Mouse (Mus musculus): ENCODE measurements around the gene Cmss1. TPM values are rescaled to one million over a fixed set of nuclear protein-coding genes. Genes with fewer than 3 reads are reported as not detected.

Gene Cmss1
- polyA plus RNA-seq, 1 experiment from 2014 or later, result 18.6 TPM

DNA sequence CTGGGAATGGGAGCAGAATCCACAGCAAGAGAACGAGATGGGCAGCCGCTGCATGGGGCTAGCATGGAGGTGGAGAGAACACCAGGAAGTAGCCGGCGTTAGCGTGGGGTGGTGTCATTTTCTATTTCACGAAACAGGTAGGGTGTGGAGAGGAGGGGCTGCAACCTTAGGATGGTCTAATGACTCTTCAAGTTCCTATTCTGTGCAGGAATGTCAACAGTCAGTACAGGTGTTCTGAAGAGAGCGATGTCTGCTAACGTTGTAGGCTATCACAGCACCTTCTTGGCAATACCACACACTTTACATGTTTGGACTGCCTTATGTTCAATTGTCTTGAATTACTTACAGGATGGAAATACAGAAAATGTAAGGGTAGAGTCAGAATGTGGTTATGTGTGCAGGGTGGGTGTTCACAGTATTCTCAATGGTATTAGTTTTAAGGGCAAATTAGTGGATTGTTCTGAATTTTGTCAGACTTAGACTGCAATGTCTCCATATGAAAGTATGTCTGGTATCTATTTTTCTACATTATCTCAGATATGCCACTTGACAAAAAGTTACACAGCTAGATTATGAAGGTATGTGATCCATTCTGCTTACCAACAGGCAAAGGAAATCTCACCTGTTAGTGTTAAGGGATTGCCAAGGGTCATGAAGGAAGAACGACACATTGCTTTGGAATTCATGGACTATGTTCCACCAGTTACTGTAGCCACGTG lies 311.3 kb downstream of the Cmss1 start:
- no peak overlapping the region for H3K4me3 ChIP-seq (ENCODE audit: low read depth, low read length)
- H3K36me3 ChIP-seq (ENCODE audit: control insufficient read depth, insufficient read depth), result no peaks in the 10 kb centered on the region
- 69% methylated on average over 10 of the region's 10 CpGs for WGBS (ENCODE audit: insufficient replicate concordance)
- no peak overlapping the region for H3K9ac ChIP-seq (ENCODE audit: low read depth, low read length)
- H3K4me1 ChIP-seq (ENCODE audit: control insufficient read depth, low read depth, low read length), result no peaks in the 10 kb centered on the region
- no peak overlapping the region for H3K4me2 ChIP-seq (ENCODE audit: low read depth, low read length)
- H3K27me3 ChIP-seq (ENCODE audit: control insufficient read depth, insufficient read depth, low read depth, low read length), result no peaks in the 10 kb centered on the region
- no peaks in the 10 kb centered on the region for H3K9me3 ChIP-seq (replicated peaks; ENCODE audit: control insufficient read depth, low read length)
- H3K27ac ChIP-seq (ENCODE audit: low read length), result no peak overlapping the region
- no peak for ATAC-seq (ENCODE audit: low read depth)

DNA sequence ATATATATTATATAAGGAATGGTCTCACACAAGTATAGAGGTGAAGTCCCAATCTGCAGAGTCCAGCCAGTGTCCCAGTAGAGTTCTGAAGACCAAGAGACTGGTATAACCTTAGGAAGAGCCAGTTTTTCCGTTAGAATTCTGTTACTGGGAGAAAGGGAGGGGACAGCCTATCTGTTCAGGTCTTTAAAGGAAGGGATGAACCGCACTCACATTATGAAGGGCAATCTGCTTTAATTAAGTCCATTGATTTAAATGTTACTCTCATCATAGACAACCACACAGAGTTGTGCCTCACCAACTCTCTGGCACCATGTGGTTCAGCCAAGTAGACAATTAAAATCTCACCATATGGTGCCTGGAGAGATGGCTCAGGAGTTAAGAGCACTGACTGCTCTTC lies 313.9 kb downstream of the Cmss1 start, which contains the start of gene Tmem30c:
Gene Tmem30c (minus strand): TSS at position 101 of the 400 bp plus-strand sequence.
- H3K36me3 ChIP-seq (ENCODE audit: control insufficient read depth, insufficient read depth), result no peaks in the 10 kb centered on the region
- H3K27me3 ChIP-seq (ENCODE audit: control insufficient read depth, insufficient read depth, low read depth, low read length), result no peaks in the 10 kb centered on the region
- no peaks in the 10 kb centered on the region for H3K4me1 ChIP-seq (ENCODE audit: control insufficient read depth, low read depth, low read length)
- no peak for ATAC-seq (ENCODE audit: low read depth)
- H3K4me2 ChIP-seq (ENCODE audit: low read depth, low read length), result no peak within 1 kb of the TSS
- no peak within 1 kb of the TSS for H3K9ac ChIP-seq (ENCODE audit: low read depth, low read length)
- WGBS (ENCODE audit: insufficient replicate concordance), result 49% methylated on average over 2 of the region's 2 CpGs
- H3K4me3 ChIP-seq (ENCODE audit: low read depth, low read length), result no peak within 1 kb of the TSS
- H3K27ac ChIP-seq (ENCODE audit: low read length), result no peak within 1 kb of the TSS
- no peaks in the 10 kb centered on the region for H3K9me3 ChIP-seq (replicated peaks; ENCODE audit: control insufficient read depth, low read length)

DNA sequence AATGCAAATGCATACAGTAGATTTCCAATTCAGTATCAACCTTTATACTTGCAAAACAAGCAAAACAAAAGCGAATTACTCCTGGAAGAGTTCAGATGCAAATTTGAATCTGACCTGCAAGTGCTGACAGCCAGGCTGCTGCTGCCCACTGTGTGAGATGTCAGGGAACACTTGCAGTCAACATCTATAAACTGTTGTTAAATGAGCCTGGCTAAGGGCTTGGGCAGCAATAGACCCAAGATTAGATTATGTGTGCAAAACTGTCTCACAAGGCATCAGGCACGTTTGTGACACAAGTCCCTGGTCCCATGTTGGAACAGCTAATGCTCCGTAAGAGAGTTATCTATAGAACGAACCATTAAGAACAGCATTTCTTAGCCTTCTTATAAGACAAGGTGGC lies 314.4 kb downstream of the Cmss1 start:
- Histone ChIP-seq H3K27ac (ENCODE audit: low read length) (no peak overlapping the region), H3K27me3 (ENCODE audit: control insufficient read depth, insufficient read depth, low read depth, low read length) (no peaks in the 10 kb centered on the region), H3K4me1 (ENCODE audit: control insufficient read depth, low read depth, low read length) (no peaks in the 10 kb centered on the region), H3K4me3 (ENCODE audit: low read depth, low read length) (no peak overlapping the region), H3K4me2 (ENCODE audit: low read depth, low read length) (no peak overlapping the region), H3K36me3 (ENCODE audit: control insufficient read depth, insufficient read depth) (no peaks in the 10 kb centered on the region), H3K9ac (ENCODE audit: low read depth, low read length) (no peak overlapping the region), H3K9me3 (replicated peaks; ENCODE audit: control insufficient read depth, low read length) (no peaks in the 10 kb centered on the region)
- ATAC-seq (ENCODE audit: low read depth), result no peak
- WGBS (ENCODE audit: insufficient replicate concordance), result 54% methylated on average over 4 of the region's 4 CpGs

DNA sequence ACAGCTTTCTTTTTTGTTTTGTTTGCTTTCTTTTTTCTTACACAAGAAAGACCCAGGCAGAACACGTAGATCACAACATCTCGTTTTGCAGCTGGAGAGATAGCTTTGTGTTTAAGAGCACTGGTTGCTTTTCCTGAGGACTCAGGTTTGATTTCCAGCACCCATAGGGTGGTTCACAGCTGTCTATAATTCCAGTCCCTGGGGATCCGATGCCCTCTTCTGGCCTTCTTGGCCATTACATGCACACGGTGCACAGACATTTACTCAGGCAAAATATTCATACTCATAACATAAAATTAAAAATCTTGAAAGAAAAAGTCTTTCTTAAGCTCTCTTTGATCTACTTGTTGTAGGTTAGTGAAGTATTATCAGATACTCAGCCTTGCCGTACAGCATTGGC lies 315.0 kb downstream of the Cmss1 start:
- Histone ChIP-seq H3K4me1 (ENCODE audit: control insufficient read depth, low read depth, low read length) (no peaks in the 10 kb centered on the region), H3K9me3 (replicated peaks; ENCODE audit: control insufficient read depth, low read length) (no peaks in the 10 kb centered on the region), H3K36me3 (ENCODE audit: control insufficient read depth, insufficient read depth) (no peaks in the 10 kb centered on the region), H3K4me2 (ENCODE audit: low read depth, low read length) (no peak overlapping the region), H3K27me3 (ENCODE audit: control insufficient read depth, insufficient read depth, low read depth, low read length) (no peaks in the 10 kb centered on the region), H3K9ac (ENCODE audit: low read depth, low read length) (no peak overlapping the region), H3K4me3 (ENCODE audit: low read depth, low read length) (no peak overlapping the region), H3K27ac (ENCODE audit: low read length) (no peak overlapping the region)
- no peak for ATAC-seq (ENCODE audit: low read depth)
- 71% methylated on average over 5 of the region's 5 CpGs for WGBS (ENCODE audit: insufficient replicate concordance)

DNA sequence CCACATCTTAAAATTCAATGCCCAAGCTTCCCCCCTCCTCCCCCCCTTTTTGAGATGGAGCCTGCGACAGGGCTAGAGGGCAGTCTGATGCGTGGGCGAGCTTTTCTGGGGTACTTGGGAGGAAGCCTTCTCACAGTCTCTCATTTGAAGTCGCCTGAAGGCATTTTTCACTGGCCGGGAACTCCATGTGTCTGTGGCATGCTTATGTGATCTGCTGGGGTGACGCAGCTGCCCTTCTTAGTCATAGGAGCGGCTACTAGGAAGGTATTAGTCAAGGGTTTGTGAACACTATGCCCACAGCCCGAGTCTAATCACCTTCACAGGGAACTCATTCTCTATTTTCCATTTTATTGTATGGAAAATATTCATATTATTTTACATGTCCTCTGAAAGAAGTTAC lies 325.2 kb downstream of the Cmss1 start:
- Histone ChIP-seq H3K27ac (ENCODE audit: low read length) (no peak overlapping the region), H3K4me1 (ENCODE audit: control insufficient read depth, low read depth, low read length) (no peaks in the 10 kb centered on the region), H3K36me3 (ENCODE audit: control insufficient read depth, insufficient read depth) (no peaks in the 10 kb centered on the region), H3K9me3 (replicated peaks; ENCODE audit: control insufficient read depth, low read length) (no peaks in the 10 kb centered on the region), H3K9ac (ENCODE audit: low read depth, low read length) (no peak overlapping the region), H3K27me3 (ENCODE audit: control insufficient read depth, insufficient read depth, low read depth, low read length) (no peaks in the 10 kb centered on the region), H3K4me2 (ENCODE audit: low read depth, low read length) (no peak overlapping the region), H3K4me3 (ENCODE audit: low read depth, low read length) (no peak overlapping the region)
- no peak for ATAC-seq (ENCODE audit: low read depth)
- WGBS (ENCODE audit: insufficient replicate concordance), result 72% methylated on average over 8 of the region's 8 CpGs

DNA sequence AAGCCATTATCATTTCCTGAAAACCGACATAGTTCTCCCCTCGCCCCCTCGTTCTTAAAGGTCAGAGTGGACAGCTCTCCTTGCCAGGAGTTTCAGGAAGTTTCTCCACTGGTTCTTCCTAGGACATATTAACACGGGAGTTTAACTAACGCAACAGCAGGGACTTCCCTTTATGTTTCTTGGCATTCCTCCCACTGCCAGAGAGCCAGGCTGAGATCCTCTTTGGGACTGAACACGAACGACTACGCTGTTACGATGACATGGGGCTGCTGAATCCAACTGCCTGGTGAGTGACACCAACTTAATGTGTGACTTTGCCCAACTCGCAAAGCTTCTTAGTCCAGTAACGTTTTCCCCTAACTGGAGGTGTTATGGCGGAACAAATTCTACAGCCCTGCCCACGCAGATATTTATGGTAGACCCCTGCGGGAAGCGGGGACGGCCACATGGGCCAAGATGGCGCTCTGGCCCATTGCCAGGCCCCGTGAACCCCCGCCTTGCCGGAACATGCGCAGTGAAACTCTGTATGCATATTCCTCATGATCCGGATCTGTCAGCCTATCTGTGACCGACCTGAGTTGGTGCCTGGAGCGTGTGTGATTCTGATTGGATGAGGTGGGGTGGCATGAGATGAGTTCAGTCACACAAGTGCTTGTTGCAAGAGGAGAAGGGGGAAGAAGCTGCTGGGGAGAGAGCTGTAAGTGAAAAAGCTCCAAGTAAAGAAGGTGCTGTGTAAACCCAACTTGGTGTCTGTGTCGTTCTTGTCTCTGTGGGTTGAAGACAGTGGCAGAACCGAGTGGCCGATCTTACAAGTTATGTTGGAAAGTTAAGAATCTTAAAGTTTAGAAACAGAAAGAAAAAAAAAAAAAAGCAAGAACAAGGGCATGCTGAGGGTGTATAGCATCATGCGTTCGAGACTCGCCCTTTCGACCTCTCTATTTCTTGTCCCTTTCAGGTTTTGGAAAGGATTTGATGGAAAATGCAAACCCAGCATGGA lies 326.1 kb downstream of the Cmss1 start:
- no peak for ATAC-seq (ENCODE audit: low read depth)
- H3K27me3 ChIP-seq (ENCODE audit: control insufficient read depth, insufficient read depth, low read depth, low read length), result no peaks in the 10 kb centered on the region
- H3K9ac ChIP-seq (ENCODE audit: low read depth, low read length), result no peak overlapping the region
- no peak overlapping the region for H3K4me2 ChIP-seq (ENCODE audit: low read depth, low read length)
- H3K36me3 ChIP-seq (ENCODE audit: control insufficient read depth, insufficient read depth), result no peaks in the 10 kb centered on the region
- H3K27ac ChIP-seq (ENCODE audit: low read length), result no peak overlapping the region
- H3K4me3 ChIP-seq (ENCODE audit: low read depth, low read length), result no peak overlapping the region
- H3K9me3 ChIP-seq (replicated peaks; ENCODE audit: control insufficient read depth, low read length), result no peaks in the 10 kb centered on the region
- H3K4me1 ChIP-seq (ENCODE audit: control insufficient read depth, low read depth, low read length), result no peaks in the 10 kb centered on the region
- 77% methylated on average over 31 of the region's 31 CpGs for whole genome bisulfite sequencing (ENCODE audit: insufficient replicate concordance)

DNA sequence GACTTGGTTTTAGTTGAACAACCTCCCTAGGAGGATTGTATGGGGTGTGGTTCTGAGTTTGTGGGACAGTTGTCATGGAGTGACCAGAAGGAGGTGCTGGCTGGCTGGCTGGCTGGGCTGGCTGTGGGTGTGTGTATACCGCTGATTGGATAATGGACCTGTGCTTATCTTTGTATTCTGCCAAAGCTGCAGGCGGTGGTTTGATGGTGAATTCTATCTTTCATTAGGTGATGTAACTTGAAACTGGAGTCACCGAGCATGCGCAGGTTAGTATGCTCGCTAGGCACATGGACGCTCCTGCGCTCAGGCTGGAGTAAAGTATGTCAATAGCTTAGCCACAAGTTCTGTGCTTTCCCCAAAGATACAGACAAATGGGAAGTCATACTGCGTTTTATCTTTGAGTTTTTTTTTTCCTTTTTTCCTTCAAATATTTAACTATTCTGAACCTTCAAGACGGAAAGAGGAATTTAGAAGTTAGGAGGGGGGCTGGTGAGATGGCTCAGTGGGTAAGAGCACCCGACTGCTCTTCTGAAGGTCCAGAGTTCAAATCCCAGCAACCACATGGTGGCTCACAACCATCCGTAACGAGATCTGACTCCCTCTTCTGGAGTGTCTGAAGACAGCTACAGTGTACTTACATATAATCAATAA lies 327.6 kb downstream of the Cmss1 start:
- no peak for ATAC-seq (ENCODE audit: low read depth)
- H3K27ac ChIP-seq (ENCODE audit: low read length), result no peak overlapping the region
- no peak overlapping the region for H3K9ac ChIP-seq (ENCODE audit: low read depth, low read length)
- no peaks in the 10 kb centered on the region for H3K4me1 ChIP-seq (ENCODE audit: control insufficient read depth, low read depth, low read length)
- no peak overlapping the region for H3K4me3 ChIP-seq (ENCODE audit: low read depth, low read length)
- H3K27me3 ChIP-seq (ENCODE audit: control insufficient read depth, insufficient read depth, low read depth, low read length), result no peaks in the 10 kb centered on the region
- no peaks in the 10 kb centered on the region for H3K36me3 ChIP-seq (ENCODE audit: control insufficient read depth, insufficient read depth)
- H3K9me3 ChIP-seq (replicated peaks; ENCODE audit: control insufficient read depth, low read length), result no peaks in the 10 kb centered on the region
- 68% methylated on average over 10 of the region's 12 CpGs for WGBS (ENCODE audit: insufficient replicate concordance)
- H3K4me2 ChIP-seq (ENCODE audit: low read depth, low read length), result no peak overlapping the region

DNA sequence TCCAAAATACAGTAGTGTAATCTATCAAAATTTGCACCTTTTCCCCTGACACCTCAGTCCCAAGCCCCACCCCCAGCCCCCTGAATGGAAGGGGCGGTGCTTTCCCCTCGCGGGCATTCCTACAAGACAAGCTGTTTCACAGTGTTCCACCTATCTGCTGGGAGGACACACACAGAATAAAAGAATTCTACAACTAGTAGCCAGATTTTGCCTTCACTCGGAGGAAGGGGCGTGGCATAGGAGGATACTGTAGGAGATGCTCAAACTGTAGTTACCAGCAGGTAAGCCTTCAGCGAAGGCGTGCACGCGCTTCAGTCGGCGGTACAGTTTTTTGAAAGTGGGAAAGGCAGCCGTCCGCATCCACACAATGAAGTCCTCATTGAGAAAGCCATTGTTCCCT lies 336.9 kb downstream of the Cmss1 start:
- WGBS (ENCODE audit: insufficient replicate concordance), result 76% methylated on average over 13 of the region's 13 CpGs
- ATAC-seq (ENCODE audit: low read depth), result no peak

More for the DNA sequence above, 336.9 kb downstream of the Cmss1 start:
- no peaks in the 10 kb centered on the region for H3K9me3 ChIP-seq (replicated peaks; ENCODE audit: control insufficient read depth, low read length)
- no peak overlapping the region for H3K4me2 ChIP-seq (ENCODE audit: low read depth, low read length)
- H3K4me3 ChIP-seq (ENCODE audit: low read depth, low read length), result no peak overlapping the region
- no peaks in the 10 kb centered on the region for H3K36me3 ChIP-seq (ENCODE audit: control insufficient read depth, insufficient read depth)
- no peaks in the 10 kb centered on the region for H3K27me3 ChIP-seq (ENCODE audit: control insufficient read depth, insufficient read depth, low read depth, low read length)
- H3K27ac ChIP-seq (ENCODE audit: low read length), result no peak overlapping the region
- H3K9ac ChIP-seq (ENCODE audit: low read depth, low read length), result no peak overlapping the region
- no peaks in the 10 kb centered on the region for H3K4me1 ChIP-seq (ENCODE audit: control insufficient read depth, low read depth, low read length)

All from liver, embryonic 16.5 days (tissue).